Mouse (Mus musculus) kidney, postnatal 4 days (tissue): ENCODE results near the gene Gm973.
A peak's percentile ranks its signal among the peaks of the same experiment; 100 is the strongest.

Source experiments
- DNase-seq, 2 experiments: peaks; one replicate each; pipeline ENCODE4 v3.0.0; 2021; ENCODE audit warnings: mixed read lengths in 2 of 2

The Gm973 gene

GRCm38 (mm10) chr1:59543911-59544310 lies 27.8 kb downstream of the Gm973 start:
- DNase-seq, result no peak

GRCm38 (mm10) chr1:59548486-59548885 lies 32.4 kb downstream of the Gm973 start:
- no peak for DNase-seq

GRCm38 (mm10) chr1:59549036-59549675 lies 33.1 kb downstream of the Gm973 start:
- no peak for DNase-seq

GRCm38 (mm10) chr1:59550227-59550626 lies 34.2 kb downstream of the Gm973 start:
- peak; percentile 34 to 60 for DNase-seq

GRCm38 (mm10) chr1:59550996-59551395 lies 34.9 kb downstream of the Gm973 start:
- peak in 1 of 2 experiments; percentile 22 for DNase-seq

GRCm38 (mm10) chr1:59553708-59554107 lies 37.6 kb downstream of the Gm973 start:
- DNase-seq, result no peak

GRCm38 (mm10) chr1:59563581-59563980 lies 47.5 kb downstream of the Gm973 start:
- no peak for DNase-seq

- DNase-seq, result no peak
Observed at GRCm38 (mm10) chr1:59565804-59566203, 49.7 kb downstream of the Gm973 start.

GRCm38 (mm10) chr1:59566281-59566680 lies 50.2 kb downstream of the Gm973 start:
- no peak for DNase-seq

- DNase-seq, result no peak
Observed at GRCm38 (mm10) chr1:59566926-59567325, 50.9 kb downstream of the Gm973 start.

GRCm38 (mm10) chr1:59567521-59567920 lies 51.5 kb downstream of the Gm973 start:
- no peak for DNase-seq

GRCm38 (mm10) chr1:59568283-59568682 lies 52.2 kb downstream of the Gm973 start:
- DNase-seq, result no peak

- DNase-seq, result no peak
Observed at GRCm38 (mm10) chr1:59569301-59569700, 53.2 kb downstream of the Gm973 start.

- DNase-seq, result no peak
Observed at GRCm38 (mm10) chr1:59570767-59571166, 54.7 kb downstream of the Gm973 start.

GRCm38 (mm10) chr1:59571502-59571901 lies 55.4 kb downstream of the Gm973 start:
- DNase-seq, result no peak

- DNase-seq, result no peak
Observed at GRCm38 (mm10) chr1:59573843-59574242, 57.8 kb downstream of the Gm973 start.

GRCm38 (mm10) chr1:59574262-59575187 lies 58.5 kb downstream of the Gm973 start:
- peak; percentile 35 to 57 for DNase-seq

GRCm38 (mm10) chr1:59578770-59579169 lies 62.7 kb downstream of the Gm973 start:
- peak; percentile 14 to 34 for DNase-seq

GRCm38 (mm10) chr1:59579327-59579726 lies 63.3 kb downstream of the Gm973 start:
- no peak for DNase-seq

- peak; percentile 64 to 75 for DNase-seq
Observed at GRCm38 (mm10) chr1:59580131-59580751, 64.2 kb downstream of the Gm973 start.

GRCm38 (mm10) chr1:59580880-59581279 lies 64.8 kb downstream of the Gm973 start:
- no peak for DNase-seq

GRCm38 (mm10) chr1:59584656-59585410 lies 68.8 kb downstream of the Gm973 start:
- peak; percentile 87 to 88 for DNase-seq

- DNase-seq, result no peak
Observed at GRCm38 (mm10) chr1:59589271-59589670, 73.2 kb downstream of the Gm973 start.
